Mouse (Mus musculus) forebrain, embryonic 14.5 days (tissue): ENCODE measurements around the gene Gtf2a1. TPM values are rescaled to one million over a fixed set of nuclear protein-coding genes. Genes with fewer than 3 reads are reported as not detected.
"Not testable (repeated sequence)": the region's sequence is repeated elsewhere in the genome, so short reads cannot be mapped to it uniquely, and the experiment has no call there.

Experiments
- ATAC-seq: fragments of 200-750 bp; cut with Nextera tagmentation; 2 replicates; pipeline ENCODE4 v1.8.0; 2017; ENCODE audit warnings: mild to moderate bottlenecking, moderate library complexity
- DNase-seq: peaks from one replicate; pipeline ENCODE4 v3.0.0-alpha.2; 2015; ENCODE audit warnings: low spot score
- H3K27ac ChIP-seq: fragments of 300-500 bp; sonication (generic); 2 replicates; pipeline ENCODE4 v1.5.1; 2014; ENCODE audit warnings: low read depth, mild to moderate bottlenecking, control low read depth, low read length, moderate library complexity
- H3K27me3 ChIP-seq: fragments of 300-500 bp; sonication (generic); replicated peaks from 2 replicates; pipeline ENCODE4 v1.6.1; 2014; ENCODE audit warnings: low read length, control low read depth, mixed read lengths; ENCODE audit not compliant: control insufficient read depth, insufficient read depth
- H3K36me3 ChIP-seq: fragments of 300-500 bp; sonication (generic); 2 replicates; pipeline ENCODE4 v1.6.1; 2014; ENCODE audit warnings: low read length, control low read depth; ENCODE audit not compliant: control insufficient read depth, insufficient read depth
- H3K4me1 ChIP-seq: fragments of 300-500 bp; sonication (generic); 2 replicates; pipeline ENCODE4 v1.6.1; 2014; ENCODE audit warnings: antibody characterized with exemption, low read length, control low read depth; ENCODE audit not compliant: control insufficient read depth, insufficient read depth
- H3K4me2 ChIP-seq: fragments of 300-500 bp; sonication (generic); 2 replicates; pipeline ENCODE4 v1.6.1; 2014; ENCODE audit warnings: mild to moderate bottlenecking, control low read depth, low read length
- H3K4me3 ChIP-seq: fragments of 300-500 bp; sonication (generic); 2 replicates; pipeline ENCODE4 v1.5.1; 2014; ENCODE audit warnings: low read depth, low read length, control low read depth
- H3K9ac ChIP-seq: fragments of 300-500 bp; sonication (generic); 2 replicates; pipeline ENCODE4 v1.6.1; 2014; ENCODE audit warnings: mild to moderate bottlenecking, low read length, control low read depth, moderate library complexity
- H3K9me3 ChIP-seq: fragments of 300-500 bp; sonication (generic); replicated peaks from 2 replicates; pipeline ENCODE4 v1.6.1; 2016; ENCODE audit warnings: low read length, control low read depth, mixed read lengths; ENCODE audit not compliant: control insufficient read depth
- WGBS: fragments of 180-500 bp; shearing (Covaris S2); extraction: QIAGEN DNeasy Blood & Tissue Kit; methylation state at CpG from one replicate; pipeline ENCODE4 v1.1.7; 2014; 5-methylcytosine and 5-hydroxymethylcytosine counted together
- polyA plus RNA-seq: library from polyadenylated mRNA; unstranded; fragments of >200 nt; fragmentation: Nextera tagmentation; extraction: Ambion mirVana; gene quantifications from 2 replicates; pipeline ENCODE4 v1.2.1, GENCODE M21; 2014

Gene Gtf2a1
- polyA plus RNA-seq, 1 experiment from 2014 or later, result 50.8 TPM

DNA sequence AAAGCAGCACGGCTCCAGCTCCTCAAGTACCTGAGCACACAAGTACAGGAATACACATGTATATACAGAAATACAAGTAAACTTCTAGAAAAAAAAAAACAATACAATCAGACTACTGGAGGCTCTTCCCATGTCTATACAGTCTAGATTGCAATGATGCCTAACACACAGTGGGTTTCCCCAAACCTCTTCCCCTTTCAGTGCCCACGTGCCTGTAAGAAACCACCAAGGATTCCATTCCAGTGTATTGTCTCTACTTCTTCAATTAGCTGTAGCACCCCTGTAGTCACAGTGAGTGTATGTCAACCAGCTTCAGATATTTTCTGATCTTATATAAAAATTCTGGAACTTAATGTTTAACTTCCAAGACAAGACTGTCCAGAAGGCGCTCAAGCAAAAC, 1.8 kb upstream of the Gtf2a1 start:
- Histone ChIP-seq H3K4me1 (peaks cover 10% of the 10 kb centered on the region), H3K27ac (no peak overlapping the region), H3K36me3 (no peaks in the 10 kb centered on the region), H3K4me2 (no peak overlapping the region), H3K27me3 (no peaks in the 10 kb centered on the region), H3K9ac (no peak overlapping the region), H3K4me3 (no peak overlapping the region), H3K9me3 (no peaks in the 10 kb centered on the region)
- ATAC-seq, result no peak
- WGBS, result 95% methylated on average over 3 of the region's 3 CpGs
- no peak for DNase-seq

DNA sequence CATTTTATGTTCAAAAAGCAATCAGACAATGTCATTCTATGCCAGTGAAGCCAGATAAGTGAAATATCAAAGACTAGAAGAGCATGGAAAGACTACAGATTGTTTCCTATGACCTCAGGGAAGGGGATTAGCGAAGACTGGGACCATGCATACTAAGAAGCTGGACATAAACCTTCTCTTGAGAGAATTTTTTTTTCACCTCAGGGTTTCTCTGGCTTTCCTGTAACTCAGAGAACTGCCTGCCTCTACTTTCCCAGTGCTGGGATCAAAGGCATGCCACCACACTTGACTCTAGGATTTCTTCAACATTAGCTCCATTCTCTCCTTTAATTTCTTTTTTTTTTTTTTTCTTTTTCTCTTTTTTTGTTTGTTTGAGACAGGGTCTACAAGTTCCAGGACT, 904 bp upstream of the Gtf2a1 start:
- ATAC-seq, result no peak
- Histone ChIP-seq H3K4me2 (peak overlapping the region; percentile 62), H3K27me3 (no peaks in the 10 kb centered on the region), H3K9ac (peak overlapping the region; percentile 100; the same call in 1 of the 2 replicates), H3K27ac (no peak overlapping the region), H3K9me3 (no peaks in the 10 kb centered on the region), H3K4me3 (no peak overlapping the region), H3K4me1 (peaks cover 14% of the 10 kb centered on the region), H3K36me3 (no peaks in the 10 kb centered on the region)
- no peak for DNase-seq
- 67% methylated on average over 1 of the region's 1 CpGs for WGBS

DNA sequence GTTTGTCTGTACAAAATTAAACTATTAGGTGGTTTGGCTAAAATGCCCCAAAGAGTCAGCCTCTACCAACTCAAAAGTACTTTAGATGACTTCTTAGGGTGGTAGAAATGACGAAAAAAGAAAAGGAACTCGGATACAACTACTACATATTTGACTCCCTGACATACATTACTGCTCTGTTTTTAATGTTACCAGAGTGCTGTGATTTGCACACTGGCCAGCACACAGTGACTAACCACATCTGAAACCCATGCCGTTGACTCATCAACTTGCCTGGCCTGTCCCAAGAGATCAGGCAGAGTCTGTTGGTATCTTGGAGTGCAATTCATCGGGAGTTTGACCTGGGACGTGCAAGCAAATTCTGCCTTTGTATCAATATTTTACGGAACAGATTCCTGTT, 429 bp upstream of the Gtf2a1 start:
- DNase-seq (no peak), ATAC-seq (no peak)
- H3K27me3 ChIP-seq, result no peaks in the 10 kb centered on the region
- H3K4me2 ChIP-seq, result peak overlapping the region; percentile 62
- 26% methylated on average over 6 of the region's 6 CpGs for WGBS
- peak overlapping the region; percentile 100 for H3K9ac ChIP-seq
- peak overlapping the region; percentile 91 for H3K4me3 ChIP-seq
- no peaks in the 10 kb centered on the region for H3K9me3 ChIP-seq
- peak overlapping the region; percentile 97 for H3K27ac ChIP-seq
- peaks cover 3% of the 10 kb centered on the region; the same call in 1 of the 2 replicates for H3K36me3 ChIP-seq
- peaks cover 14% of the 10 kb centered on the region for H3K4me1 ChIP-seq

- H3K4me2 ChIP-seq, result peak overlapping the region; percentile 68
- H3K4me3 ChIP-seq, result peak overlapping the region; percentile 91
- no peaks in the 10 kb centered on the region for H3K27me3 ChIP-seq
- H3K4me1 ChIP-seq, result peaks cover 14% of the 10 kb centered on the region
- ATAC-seq (no peak), DNase-seq (no peak)
- H3K27ac ChIP-seq, result peak overlapping the region; percentile 100
- H3K36me3 ChIP-seq, result peaks cover 13% of the 10 kb centered on the region
- no peaks in the 10 kb centered on the region for H3K9me3 ChIP-seq
- H3K9ac ChIP-seq, result peak overlapping the region; percentile 100
- 0% methylated on average over 11 of the region's 11 CpGs for WGBS
Measured at GRCm38 (mm10) chr12:91589542-91589846, 793 bp downstream of the Gtf2a1 start.

DNA sequence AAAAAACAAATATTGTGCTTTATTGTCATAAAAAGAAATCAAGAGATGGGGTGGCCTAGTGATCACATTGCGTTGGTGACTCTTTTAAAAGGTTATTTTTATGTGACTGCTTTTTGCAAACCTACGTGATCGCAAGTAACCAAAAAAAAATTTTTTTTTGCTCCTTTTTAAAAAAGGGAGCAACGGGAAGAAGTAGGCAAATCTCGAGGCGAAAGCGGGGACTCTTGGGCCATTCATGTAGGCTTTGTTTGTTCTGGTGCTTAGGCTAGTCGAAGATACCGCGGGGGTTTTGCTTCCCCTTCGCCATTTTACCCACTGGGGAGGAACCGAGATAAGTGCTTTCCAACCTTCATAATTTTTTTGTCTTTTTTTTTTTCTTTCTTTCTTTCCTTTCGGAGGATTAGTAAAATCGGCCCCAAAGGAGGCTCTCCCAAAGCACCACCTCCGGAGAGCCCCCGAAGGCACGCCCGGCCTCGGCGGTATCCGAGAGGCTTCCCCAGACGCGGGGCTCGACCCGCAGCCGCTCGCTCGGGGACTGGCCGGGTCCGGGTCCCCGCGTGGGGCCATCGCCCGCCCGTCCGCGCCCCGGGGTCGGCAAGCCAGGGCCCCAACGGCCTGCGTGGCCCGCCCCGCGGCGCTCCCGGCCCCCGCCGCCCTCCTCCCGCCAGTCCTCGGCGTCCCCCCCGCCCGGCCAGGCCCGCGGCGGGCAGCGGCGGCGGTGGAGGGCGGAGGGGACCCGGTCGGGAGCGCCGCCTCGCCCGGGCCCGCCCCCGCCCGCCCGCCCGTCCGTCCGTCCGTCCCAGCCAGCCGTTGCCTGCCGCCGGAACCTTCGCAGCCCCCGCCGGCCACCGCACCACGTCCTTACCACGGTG, 1.4 kb downstream of the Gtf2a1 start:
- DNase-seq (peak; percentile 71), ATAC-seq (0 out of 2 replicates have a peak, but pooled peaks have one; percentile 0)
- Histone ChIP-seq H3K36me3 (peaks cover 19% of the 10 kb centered on the region), H3K4me3 (peak overlapping the region; percentile 91), H3K27me3 (no peaks in the 10 kb centered on the region), H3K9me3 (no peaks in the 10 kb centered on the region), H3K27ac (peak overlapping the region; percentile 100), H3K4me2 (peak overlapping the region; percentile 68), H3K4me1 (peaks cover 19% of the 10 kb centered on the region), H3K9ac (peak overlapping the region; percentile 100)
- WGBS, result 1% methylated on average over 64 of the region's 83 CpGs

DNA sequence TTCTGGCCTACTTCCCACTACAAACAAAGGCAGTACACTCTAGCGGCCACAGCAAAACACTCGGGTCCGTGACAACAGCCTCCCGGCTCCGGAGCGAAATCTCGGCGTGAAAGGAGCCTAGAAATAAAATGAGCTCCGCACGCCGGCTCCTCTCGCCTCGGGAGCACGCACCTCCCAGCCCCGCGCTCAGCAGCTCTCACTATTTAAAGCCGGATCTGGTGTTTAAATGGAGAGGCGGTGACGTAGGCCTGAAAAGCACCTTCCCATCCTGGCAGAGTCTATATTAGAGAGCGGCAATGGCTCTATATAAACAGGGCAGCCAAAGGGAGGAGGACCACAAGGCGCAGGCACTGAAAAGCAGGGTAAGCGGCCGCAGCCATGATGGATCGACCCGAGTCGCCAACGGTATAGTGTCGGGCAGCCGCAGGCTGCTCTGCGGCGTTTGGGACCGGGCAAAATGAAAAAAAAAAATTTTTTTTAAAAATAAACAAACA, 2.1 kb downstream of the Gtf2a1 start:
- WGBS, result under 1% methylated on average over 32 of the region's 32 CpGs
- Histone ChIP-seq H3K4me3 (peak overlapping the region; percentile 91), H3K9me3 (no peaks in the 10 kb centered on the region), H3K4me2 (peak overlapping the region; percentile 68), H3K4me1 (peaks cover 24% of the 10 kb centered on the region), H3K36me3 (peaks cover 21% of the 10 kb centered on the region), H3K9ac (peak overlapping the region; percentile 100), H3K27ac (peak overlapping the region; percentile 100), H3K27me3 (no peaks in the 10 kb centered on the region)
- peak; percentile 99 for DNase-seq
- ATAC-seq, result peak; percentile 89

- Histone ChIP-seq H3K27ac (peak overlapping the region; percentile 100), H3K4me3 (peak overlapping the region; percentile 91), H3K27me3 (no peaks in the 10 kb centered on the region), H3K4me1 (peaks cover 27% of the 10 kb centered on the region), H3K36me3 (peaks cover 23% of the 10 kb centered on the region), H3K9ac (peak overlapping the region; percentile 100), H3K4me2 (peak overlapping the region; percentile 68), H3K9me3 (no peaks in the 10 kb centered on the region)
- 2% methylated on average over 5 of the region's 5 CpGs for WGBS
- no peak for ATAC-seq
- peak; percentile 50 for DNase-seq
Measured at GRCm38 (mm10) chr12:91587491-91588033, 2.7 kb downstream of the Gtf2a1 start.

GRCm38 (mm10) chr12:91587077-91587476, 3.2 kb downstream of the Gtf2a1 start:
- no peak for ATAC-seq

DNA sequence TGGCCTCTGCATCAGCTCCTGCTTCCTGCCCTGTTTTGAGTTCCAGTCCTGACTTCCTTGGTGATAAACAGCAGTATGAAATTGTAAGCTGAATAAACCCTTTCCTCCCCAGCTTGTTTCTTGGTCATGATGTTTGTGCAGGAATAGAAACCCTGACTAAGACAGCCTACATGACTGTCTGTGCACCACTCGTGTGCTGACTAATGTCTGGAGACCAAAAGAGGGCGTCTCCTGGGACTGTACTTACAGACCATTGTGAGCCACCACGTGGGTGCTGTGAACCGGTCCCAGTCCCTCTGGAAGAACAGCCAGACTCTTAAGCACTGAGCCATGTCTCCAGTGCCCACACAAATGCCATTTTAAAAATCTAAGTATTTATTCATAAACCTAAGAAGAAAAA, 4.5 kb downstream of the Gtf2a1 start:
- not testable (repeated sequence) for H3K4me3 ChIP-seq, H3K9ac ChIP-seq, ATAC-seq, H3K27me3 ChIP-seq, H3K4me2 ChIP-seq, H3K27ac ChIP-seq, H3K9me3 ChIP-seq, DNase-seq
- WGBS, result 97% methylated on average over 4 of the region's 4 CpGs
- peaks cover 36% of the 10 kb centered on the region for H3K36me3 ChIP-seq
- H3K4me1 ChIP-seq, result peaks cover 23% of the 10 kb centered on the region

More at GRCm38 (mm10) chr12:91587077-91587476, 3.2 kb downstream of the Gtf2a1 start:
- no peak for DNase-seq
- Histone ChIP-seq H3K27ac (peak overlapping the region; percentile 100; the same call in 1 of the 2 replicates), H3K4me2 (peak overlapping the region; percentile 68), H3K9ac (peak overlapping the region; percentile 100), H3K4me1 (peaks cover 27% of the 10 kb centered on the region), H3K36me3 (peaks cover 26% of the 10 kb centered on the region), H3K27me3 (no peaks in the 10 kb centered on the region), H3K9me3 (no peaks in the 10 kb centered on the region), H3K4me3 (peak overlapping the region; percentile 91)
- 37% methylated on average over 3 of the region's 3 CpGs for WGBS
